ENCODE assay signal across 27 mouse cellular contexts in genomic region chr1:165250546-165250945, GRCm38 (mm10). TPM values are rescaled to one million over a fixed set of nuclear protein-coding genes. Genes with fewer than 3 reads are reported as not detected.
"Had no signal": no experiment of that assay in that cellular context is flagged by ENCODE, and none has a peak within 500 bp of the region (broad histone marks: within the 10 kb centered on the region; RNA-seq: fewer than 3 reads in every experiment).

No protein-coding gene starts in this region.

- DNase-seq: cerebellum, adult 8-10 months; cerebellum, adult 9-10 months; cerebellum, adult 9-11 months; cerebellum, postnatal 10 days; cerebellum, postnatal 14 days; cerebellum, postnatal 25 days; cerebellum, postnatal 36 days; embryo, embryonic 11 days; forebrain, postnatal 0 days; gastrocnemius, adult 2 months; gastrocnemius, postnatal 10 days; gastrocnemius, postnatal 14 days; gastrocnemius, postnatal 25 days; gastrocnemius, postnatal 36 days; heart, adult 18-20 months; heart, adult 2 months had no signal

- ATAC-seq: forebrain, embryonic 13.5 days; forebrain, embryonic 14.5 days; forebrain, embryonic 15.5 days; forebrain, embryonic 16.5 days; forebrain, postnatal 0 days had no signal

- H3K27me3 ChIP-seq: embryonic facial prominence, embryonic 12.5 days; embryonic facial prominence, embryonic 13.5 days; embryonic facial prominence, embryonic 15.5 days; forebrain, embryonic 12.5 days; forebrain, embryonic 13.5 days; forebrain, embryonic 15.5 days had no signal

- H3K4me1 ChIP-seq: embryonic facial prominence, embryonic 12.5 days; embryonic facial prominence, embryonic 13.5 days; forebrain, embryonic 10.5 days; forebrain, embryonic 12.5 days; forebrain, embryonic 13.5 days; forebrain, embryonic 15.5 days had no signal

- H3K9me3 ChIP-seq: embryonic facial prominence, embryonic 10.5 days; embryonic facial prominence, embryonic 12.5 days; embryonic facial prominence, embryonic 13.5 days; embryonic facial prominence, embryonic 15.5 days; forebrain, embryonic 10.5 days; forebrain, embryonic 12.5 days; forebrain, embryonic 13.5 days; forebrain, embryonic 15.5 days had no signal

- H3K36me3 ChIP-seq: embryonic facial prominence, embryonic 10.5 days; embryonic facial prominence, embryonic 12.5 days; embryonic facial prominence, embryonic 13.5 days; embryonic facial prominence, embryonic 15.5 days; forebrain, embryonic 10.5 days; forebrain, embryonic 12.5 days; forebrain, embryonic 15.5 days had no signal

- H3K4me3 ChIP-seq: embryonic facial prominence, embryonic 10.5 days; embryonic facial prominence, embryonic 12.5 days; embryonic facial prominence, embryonic 13.5 days; embryonic facial prominence, embryonic 15.5 days; erythroblast, embryonic 14.5 days; forebrain, embryonic 10.5 days; forebrain, embryonic 12.5 days; forebrain, embryonic 13.5 days; forebrain, embryonic 15.5 days; gastrocnemius, adult 2 months; heart, adult 2 months had no signal

- H3K4me2 ChIP-seq: embryonic facial prominence, embryonic 12.5 days; embryonic facial prominence, embryonic 13.5 days; embryonic facial prominence, embryonic 15.5 days; forebrain, embryonic 12.5 days; forebrain, embryonic 13.5 days; forebrain, embryonic 15.5 days had no signal

- H3K27ac ChIP-seq: embryonic facial prominence, embryonic 10.5 days; embryonic facial prominence, embryonic 12.5 days; embryonic facial prominence, embryonic 13.5 days; embryonic facial prominence, embryonic 15.5 days; forebrain, embryonic 10.5 days; forebrain, embryonic 12.5 days; forebrain, embryonic 13.5 days; forebrain, embryonic 15.5 days; gastrocnemius, adult 2 months; heart, adult 2 months had no signal

- H3K9ac ChIP-seq: embryonic facial prominence, embryonic 12.5 days; embryonic facial prominence, embryonic 13.5 days; embryonic facial prominence, embryonic 15.5 days; forebrain, embryonic 12.5 days; forebrain, embryonic 13.5 days; forebrain, embryonic 15.5 days; forebrain, postnatal 0 days had no signal

RNA-seq across cellular contexts. Expression of gene Gpr161, which starts 45.0 kb away (rescaled TPM):
- polyA plus RNA-seq: erythroblast, embryonic 14.5 days had no signal
